Mouse (Mus musculus): ENCODE results near the gene Hsd17b2. TPM values are rescaled to one million over a fixed set of nuclear protein-coding genes. Genes with fewer than 3 reads are reported as not detected.

Hsd17b2 gene
- total RNA-seq (2014; rRNA removed) (228 and 380 TPM in 2 replicates), polyA plus RNA-seq (2012; rRNA removed) (234 and 259 TPM in 2 replicates)

DNA sequence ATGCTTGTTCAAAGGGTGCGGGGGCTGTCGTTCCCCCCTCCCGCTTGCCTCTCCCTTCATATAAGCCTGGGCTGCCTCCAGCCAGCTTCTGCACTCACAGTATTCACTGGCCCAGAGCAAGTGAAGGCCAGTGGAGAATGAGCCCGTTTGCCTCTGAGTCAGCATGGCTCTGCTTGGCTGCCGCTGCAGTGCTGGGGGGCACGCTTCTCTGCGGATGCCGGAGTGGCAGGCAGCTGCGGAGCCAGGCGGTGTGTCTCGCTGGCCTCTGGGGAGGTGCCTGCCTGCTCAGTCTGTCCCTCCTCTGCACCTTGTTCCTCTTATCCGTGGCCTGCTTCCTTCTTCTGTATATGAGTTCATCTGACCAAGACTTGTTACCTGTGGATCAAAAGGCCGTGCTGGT lies at the start of gene Hsd17b2:
Hsd17b2 (plus strand) TSS at position 46 of the 400 bp plus-strand sequence.
- H3K4me3 ChIP-seq (ENCODE audit: insufficient read depth, low read depth, low read length): peak within 1 kb of the TSS; percentile 71
- H3K27ac ChIP-seq (replicated peaks; ENCODE audit: insufficient read depth, low read depth, low read length): peak within 1 kb of the TSS; percentile 96
- no peak for DNase-seq (ENCODE audit: extremely low read depth, low read depth, low spot score)
- WGBS: 19% methylated on average over 13 of the region's 13 CpGs
- H3K36me3 ChIP-seq (ENCODE audit: control insufficient read depth, insufficient read depth, low read length): no peaks in the 10 kb centered on the region
- TF ChIP-seq CTCF (IDR thresholded peaks at IDR 0.05; ENCODE audit: low read depth, low read length) (no peak), POLR2A (IDR thresholded peaks at IDR 0.05; ENCODE audit: extremely low read depth, insufficient read depth, low read length) (peak; percentile 56; the same call in 1 of the 2 replicates)
- H3K9ac ChIP-seq (ENCODE audit: low read depth, low read length): peak within 1 kb of the TSS; percentile 95
- H3K79me2 ChIP-seq (ENCODE audit: control insufficient read depth, insufficient read depth, low read length): peaks cover 19% of the 10 kb centered on the region; the same call in 1 of the 2 replicates
- H3K4me1 ChIP-seq (ENCODE audit: control insufficient read depth, insufficient read depth, low read length): peaks cover 15% of the 10 kb centered on the region; the same call in 1 of the 2 replicates
- no peaks in the 10 kb centered on the region for H3K27me3 ChIP-seq (ENCODE audit: control insufficient read depth, insufficient read depth, low read length)

DNA sequence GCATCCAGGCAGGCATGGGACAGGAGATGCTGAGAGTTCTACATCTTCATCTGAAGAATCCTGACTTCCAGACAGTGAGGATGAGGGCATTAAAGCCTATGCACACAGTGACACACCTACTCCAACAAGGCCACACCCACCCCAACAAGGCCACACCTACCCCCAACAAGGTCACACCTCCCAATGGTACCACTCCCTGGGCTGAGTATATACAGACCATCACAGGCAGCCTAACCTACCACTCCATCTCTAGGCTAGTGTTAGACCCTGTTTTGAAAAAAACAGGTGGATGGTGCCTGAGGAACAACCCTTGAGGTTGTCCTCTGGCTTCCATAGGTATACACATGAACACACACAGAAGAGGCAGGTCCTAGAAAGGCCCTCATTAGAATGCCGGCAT lies 49.4 kb upstream of the Hsd17b2 start:
- Histone ChIP-seq H3K27ac (replicated peaks; ENCODE audit: insufficient read depth, low read depth, low read length) (no peak overlapping the region), H3K79me2 (ENCODE audit: control insufficient read depth, insufficient read depth, low read length) (no peaks in the 10 kb centered on the region), H3K27me3 (ENCODE audit: control insufficient read depth, insufficient read depth, low read length) (no peaks in the 10 kb centered on the region), H3K9ac (ENCODE audit: low read depth, low read length) (no peak overlapping the region), H3K36me3 (ENCODE audit: control insufficient read depth, insufficient read depth, low read length) (no peaks in the 10 kb centered on the region), H3K4me1 (ENCODE audit: control insufficient read depth, insufficient read depth, low read length) (peaks cover 13% of the 10 kb centered on the region), H3K4me3 (ENCODE audit: insufficient read depth, low read depth, low read length) (no peak overlapping the region)
- DNase-seq (ENCODE audit: extremely low read depth, low read depth, low spot score): no peak
- 97% methylated on average over 1 of the region's 1 CpGs for WGBS
- TF ChIP-seq CTCF (IDR thresholded peaks at IDR 0.05; ENCODE audit: low read depth, low read length): no peak
- TF ChIP-seq POLR2A (IDR thresholded peaks at IDR 0.05; ENCODE audit: extremely low read depth, insufficient read depth, low read length): no peak

DNA sequence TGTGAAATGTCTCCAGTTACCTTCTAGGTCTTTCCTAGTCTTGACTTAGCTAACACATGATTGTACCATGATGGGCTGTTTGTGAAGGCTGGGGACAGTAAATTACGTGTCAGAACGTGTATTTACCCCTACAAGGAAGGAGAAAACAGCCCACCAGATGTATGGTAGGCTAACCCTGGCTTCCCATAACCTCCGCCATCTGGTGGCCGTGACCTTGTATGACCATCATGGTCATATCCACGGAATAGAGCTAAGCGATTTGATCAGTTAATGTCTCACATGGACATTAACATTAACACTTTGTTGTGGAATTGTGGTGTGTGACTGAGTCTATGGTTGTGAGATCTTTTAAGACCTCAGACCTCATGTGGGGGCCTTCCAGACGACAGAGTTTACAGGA lies 42.7 kb upstream of the Hsd17b2 start:
- 72% methylated on average over 7 of the region's 7 CpGs for WGBS
- Histone ChIP-seq H3K27me3 (ENCODE audit: control insufficient read depth, insufficient read depth, low read length) (no peaks in the 10 kb centered on the region), H3K4me1 (ENCODE audit: control insufficient read depth, insufficient read depth, low read length) (peaks cover 21% of the 10 kb centered on the region), H3K4me3 (ENCODE audit: insufficient read depth, low read depth, low read length) (no peak overlapping the region), H3K9ac (ENCODE audit: low read depth, low read length) (no peak overlapping the region), H3K27ac (replicated peaks; ENCODE audit: insufficient read depth, low read depth, low read length) (no peak overlapping the region), H3K36me3 (ENCODE audit: control insufficient read depth, insufficient read depth, low read length) (peaks cover 15% of the 10 kb centered on the region), H3K79me2 (ENCODE audit: control insufficient read depth, insufficient read depth, low read length) (no peaks in the 10 kb centered on the region)
- DNase-seq (ENCODE audit: extremely low read depth, low read depth, low spot score): no peak
- no peak for TF ChIP-seq POLR2A (IDR thresholded peaks at IDR 0.05; ENCODE audit: extremely low read depth, insufficient read depth, low read length)
- no peak for TF ChIP-seq CTCF (IDR thresholded peaks at IDR 0.05; ENCODE audit: low read depth, low read length)

DNA sequence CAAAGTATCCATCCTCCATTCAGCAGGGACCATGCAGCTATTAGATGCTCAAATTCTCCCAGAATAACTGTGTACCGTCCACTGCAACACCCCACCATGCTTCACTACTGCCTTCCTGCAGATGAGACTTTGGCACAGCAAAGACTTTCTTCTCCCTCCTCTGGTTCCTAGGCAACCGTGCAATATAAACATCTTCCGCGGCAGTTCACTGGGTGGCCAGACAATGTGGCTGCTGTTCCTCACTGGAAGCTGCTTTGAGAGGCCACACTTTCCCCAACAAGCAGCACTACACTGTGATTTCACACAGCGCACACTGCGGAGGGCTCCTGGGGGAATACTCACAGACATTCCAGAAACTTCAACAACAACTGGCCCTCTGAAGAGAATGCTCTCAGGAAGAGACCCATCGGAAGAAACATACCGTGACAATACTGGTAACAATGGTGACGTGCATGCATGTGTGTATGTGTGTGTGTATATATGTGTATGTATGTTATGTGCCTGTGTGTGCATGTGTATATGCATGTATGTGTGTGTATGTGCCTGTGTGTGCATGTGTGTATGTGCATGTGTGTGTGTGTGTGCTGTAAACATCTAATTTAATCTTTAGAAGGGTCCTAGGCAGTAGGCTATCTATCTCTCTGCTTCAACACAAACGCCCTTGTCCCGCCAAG lies 41.2 kb upstream of the Hsd17b2 start:
- Histone ChIP-seq H3K4me1 (ENCODE audit: control insufficient read depth, insufficient read depth, low read length) (peaks cover 21% of the 10 kb centered on the region), H3K4me3 (ENCODE audit: insufficient read depth, low read depth, low read length) (no peak overlapping the region), H3K79me2 (ENCODE audit: control insufficient read depth, insufficient read depth, low read length) (no peaks in the 10 kb centered on the region), H3K27ac (replicated peaks; ENCODE audit: insufficient read depth, low read depth, low read length) (peak overlapping the region; percentile 90), H3K27me3 (ENCODE audit: control insufficient read depth, insufficient read depth, low read length) (no peaks in the 10 kb centered on the region), H3K9ac (ENCODE audit: low read depth, low read length) (peak overlapping the region; percentile 34; the same call in 1 of the 2 replicates), H3K36me3 (ENCODE audit: control insufficient read depth, insufficient read depth, low read length) (peaks cover 21% of the 10 kb centered on the region)
- WGBS: 66% methylated on average over 11 of the region's 11 CpGs
- TF ChIP-seq POLR2A (IDR thresholded peaks at IDR 0.05; ENCODE audit: extremely low read depth, insufficient read depth, low read length) (no peak), CTCF (IDR thresholded peaks at IDR 0.05; ENCODE audit: low read depth, low read length) (no peak)
- DNase-seq (ENCODE audit: extremely low read depth, low read depth, low spot score): no peak

DNA sequence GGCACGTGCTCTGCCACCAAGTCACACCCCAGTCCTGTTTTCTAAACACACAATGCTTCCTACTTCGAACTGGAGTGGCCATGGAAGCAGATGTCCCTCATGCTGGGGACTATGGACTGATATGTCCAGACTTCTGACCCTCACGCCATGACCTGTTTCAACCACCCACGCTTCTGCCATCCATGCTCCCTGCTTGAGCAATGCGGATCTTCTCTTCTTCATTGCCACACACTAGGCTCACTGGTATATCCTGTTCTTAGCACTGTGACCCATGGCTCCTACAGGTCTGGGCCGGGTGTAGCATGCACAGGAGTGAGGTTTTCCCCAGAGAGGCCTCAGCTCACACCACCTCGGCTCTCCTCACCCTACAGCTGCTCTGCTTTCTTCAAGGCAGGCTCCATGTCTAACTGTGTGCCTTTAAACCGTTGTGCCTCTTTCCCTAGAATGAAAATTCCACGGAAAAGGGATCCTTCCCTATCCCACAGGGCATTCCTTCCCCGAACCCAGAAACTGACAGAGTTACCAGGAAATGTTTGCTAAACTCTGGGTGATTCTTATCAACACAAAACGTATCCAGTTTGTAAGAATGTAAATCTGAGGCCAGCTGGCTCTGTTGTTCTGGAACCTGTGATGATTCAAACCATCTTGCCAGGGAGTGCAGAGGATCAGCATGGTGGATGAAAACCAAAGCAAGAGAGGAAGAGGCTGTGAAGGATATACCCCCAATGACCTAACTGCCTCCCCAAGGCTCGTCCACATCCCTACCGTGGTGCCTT lies 34.2 kb upstream of the Hsd17b2 start:
- Histone ChIP-seq H3K4me1 (ENCODE audit: control insufficient read depth, insufficient read depth, low read length) (peaks cover 34% of the 10 kb centered on the region), H3K36me3 (ENCODE audit: control insufficient read depth, insufficient read depth, low read length) (peaks cover 19% of the 10 kb centered on the region), H3K79me2 (ENCODE audit: control insufficient read depth, insufficient read depth, low read length) (peaks cover 10% of the 10 kb centered on the region; the same call in 1 of the 2 replicates), H3K4me3 (ENCODE audit: insufficient read depth, low read depth, low read length) (no peak overlapping the region; the same call in 1 of the 2 replicates), H3K27ac (replicated peaks; ENCODE audit: insufficient read depth, low read depth, low read length) (peak overlapping the region; percentile 94), H3K27me3 (ENCODE audit: control insufficient read depth, insufficient read depth, low read length) (no peaks in the 10 kb centered on the region), H3K9ac (ENCODE audit: low read depth, low read length) (peak overlapping the region; percentile 74)
- TF ChIP-seq POLR2A (IDR thresholded peaks at IDR 0.05; ENCODE audit: extremely low read depth, insufficient read depth, low read length) (no peak), CTCF (IDR thresholded peaks at IDR 0.05; ENCODE audit: low read depth, low read length) (0 out of 2 replicates have a peak, but pooled peaks have one; percentile 13)
- 25% methylated on average over 13 of the region's 13 CpGs for WGBS
- DNase-seq (ENCODE audit: extremely low read depth, low read depth, low spot score): peak; percentile 87

All from liver, adult 2 months (tissue).